Mouse (Mus musculus) retina, adult 2 months (tissue): ENCODE measurements around the gene Fgfr2.
"Not testable (repeated sequence)": the region's sequence is repeated elsewhere in the genome, so short reads cannot be mapped to it uniquely, and the experiment has no call there.

Experiments used
- DNase-seq: peaks from one replicate; pipeline ENCODE4 v3.0.0-alpha.2; 2012; ENCODE audit warnings: low read depth, low spot score

The Fgfr2 gene

DNA sequence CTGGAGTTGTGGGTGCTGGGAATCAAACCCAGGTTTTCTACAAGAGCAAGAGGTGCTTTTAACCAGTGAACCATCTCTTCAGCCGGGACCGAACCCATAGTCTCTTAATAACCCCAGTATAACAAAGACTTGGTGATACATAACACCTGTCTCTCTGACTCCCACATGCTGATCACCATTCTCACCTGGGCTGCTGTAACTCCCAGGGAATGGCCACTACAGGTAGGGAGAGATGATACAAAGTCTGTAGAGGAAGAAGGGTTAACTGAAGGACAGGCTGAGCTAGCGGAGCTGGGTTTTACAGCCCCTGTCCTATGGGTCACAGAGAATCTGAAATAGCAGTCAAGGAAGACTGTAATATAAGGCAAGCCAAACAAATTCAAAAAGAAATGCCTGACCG, 2580.0 kb downstream of the Fgfr2 start:
- DNase-seq = no peak

DNA sequence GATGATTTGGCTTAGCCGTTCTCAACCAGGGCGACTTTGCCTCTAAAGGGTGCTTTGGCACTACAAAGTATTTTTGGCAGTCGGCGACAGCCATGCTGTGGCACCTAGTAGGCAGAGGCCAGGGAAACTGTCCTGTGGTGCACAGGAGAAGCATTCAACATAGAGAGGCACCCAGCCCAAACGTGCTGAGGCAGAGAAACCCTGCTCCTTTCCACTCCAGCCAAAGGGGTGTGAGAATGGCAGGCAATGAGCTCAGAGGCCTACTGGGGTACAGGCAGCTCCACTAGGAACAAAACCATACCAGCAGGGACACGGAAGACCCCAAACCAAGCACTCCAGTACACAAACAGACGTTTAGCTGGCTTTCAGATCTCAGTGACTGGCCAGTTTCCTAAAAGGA, 2583.0 kb downstream of the Fgfr2 start:
- DNase-seq = no peak

DNA sequence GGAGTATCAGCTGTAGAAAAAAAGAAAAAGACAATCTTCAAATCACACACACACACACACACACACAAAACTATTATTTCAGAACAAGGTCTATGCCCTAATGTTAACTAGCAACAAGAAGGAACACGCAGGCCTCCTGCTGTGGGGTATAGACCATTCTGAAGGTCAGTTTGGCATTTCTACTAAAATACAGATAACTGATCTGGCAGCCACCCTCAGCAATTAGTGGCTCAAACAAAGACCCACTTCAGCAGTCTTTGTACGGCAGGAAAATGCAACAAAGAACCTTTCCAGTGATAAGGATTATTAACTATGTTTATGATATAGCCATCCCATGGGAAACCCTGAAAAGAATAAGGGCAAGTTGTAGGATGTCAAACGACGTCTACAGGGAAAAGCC, 2586.1 kb downstream of the Fgfr2 start:
- no peak for DNase-seq

DNA sequence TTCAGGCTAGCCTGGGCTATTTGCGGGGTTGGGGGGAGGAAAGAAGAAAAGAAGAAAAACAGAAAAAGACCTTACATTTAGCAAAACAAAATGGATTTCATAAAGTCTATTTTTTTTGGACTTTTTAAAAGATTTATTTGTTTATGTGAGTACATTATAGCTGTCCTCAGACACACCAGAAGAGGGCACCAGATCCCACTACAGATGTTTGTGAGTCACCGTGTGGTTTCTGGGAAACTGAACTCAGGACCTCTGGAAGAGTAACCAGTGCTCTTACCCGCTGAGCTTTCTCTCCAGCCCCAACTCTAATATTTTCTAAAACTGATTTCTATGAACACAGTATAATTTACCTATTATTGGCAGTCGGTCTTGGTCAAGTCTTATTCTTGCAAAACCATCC, 2588.0 kb downstream of the Fgfr2 start:
- no peak for DNase-seq

DNA sequence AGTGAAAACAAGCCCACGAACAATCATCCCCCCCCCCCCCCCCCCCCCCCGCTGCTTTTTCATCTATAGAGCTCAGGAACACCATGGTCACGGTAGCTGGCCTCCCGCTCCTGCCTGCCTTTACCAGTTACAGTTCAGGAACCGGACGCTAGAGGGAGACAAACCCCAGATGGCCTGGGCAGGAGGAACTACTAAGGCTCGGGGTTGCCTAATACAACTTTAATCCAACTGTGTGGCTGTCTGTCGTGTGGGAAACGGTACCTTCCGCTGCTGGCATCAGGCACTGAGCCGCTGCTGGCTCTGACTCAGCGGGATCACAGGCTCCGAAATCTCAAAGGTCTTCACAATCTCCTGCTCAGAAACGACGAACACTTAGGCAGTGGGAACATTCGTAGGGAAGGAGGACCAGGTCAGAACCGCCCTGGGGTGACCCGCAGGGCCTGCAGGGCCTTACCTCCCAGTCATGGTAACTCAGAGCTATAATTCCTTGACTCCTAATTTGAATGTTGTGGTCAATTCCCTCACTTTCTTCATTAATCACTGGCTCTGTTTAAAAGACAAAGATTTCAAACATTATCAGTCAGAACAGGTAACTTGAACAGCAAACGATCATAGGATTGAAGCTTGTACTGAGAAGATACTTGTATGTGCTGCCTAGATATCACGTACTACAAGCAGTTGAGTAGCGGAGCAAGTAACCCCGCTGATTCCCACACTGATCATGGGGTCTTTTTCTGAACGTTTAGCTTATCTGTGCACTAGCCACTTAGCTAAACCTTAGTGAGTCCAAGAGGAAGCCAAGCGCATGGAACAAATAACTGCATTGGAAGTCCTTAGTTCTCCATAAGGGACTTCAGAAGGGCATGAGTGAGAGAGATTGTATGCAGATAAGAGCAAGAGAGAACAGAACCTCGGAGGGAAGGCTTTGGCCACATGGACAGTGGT, 2589.6 kb downstream of the Fgfr2 start:
- peak; percentile 78 for DNase-seq

DNA sequence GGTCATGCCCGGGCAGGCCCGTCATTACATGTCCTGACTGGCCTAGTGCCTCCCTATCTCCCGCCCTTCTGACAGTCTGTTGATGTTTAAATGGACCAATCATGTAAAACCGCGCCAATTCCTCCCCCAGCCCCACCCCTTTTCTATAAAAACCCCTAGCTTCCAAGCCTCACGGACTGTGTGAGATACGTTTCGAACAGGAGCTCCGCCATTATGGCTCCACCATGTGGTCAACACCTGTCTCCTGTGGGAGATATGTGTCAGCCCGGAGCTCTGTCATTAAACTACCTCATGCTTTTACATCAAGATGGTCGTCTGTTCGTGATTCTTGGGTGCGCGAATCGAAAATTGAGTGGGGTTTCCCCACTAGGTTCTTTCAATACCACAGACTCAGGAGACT, 2592.0 kb downstream of the Fgfr2 start:
- not testable (repeated sequence) for DNase-seq

DNA sequence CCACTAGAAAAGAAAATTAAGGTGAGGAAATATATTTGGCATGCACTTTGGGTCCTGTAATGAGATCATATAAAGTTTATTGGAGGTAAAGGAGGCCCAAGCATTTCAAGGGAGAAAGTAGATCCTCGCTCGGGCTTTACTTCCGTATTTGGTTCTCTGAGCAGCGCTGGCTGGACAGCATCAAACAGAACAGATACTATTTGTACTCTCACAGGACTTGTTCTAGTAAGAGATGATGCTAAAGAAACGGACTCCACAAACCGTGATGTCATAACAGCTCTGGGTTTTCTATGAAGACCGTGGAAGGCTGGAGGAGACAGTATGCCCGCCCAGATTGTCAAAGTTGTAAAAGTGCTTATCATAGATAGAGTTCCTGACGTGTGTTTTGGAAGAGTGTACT, 2595.8 kb downstream of the Fgfr2 start:
- DNase-seq = no peak

DNA sequence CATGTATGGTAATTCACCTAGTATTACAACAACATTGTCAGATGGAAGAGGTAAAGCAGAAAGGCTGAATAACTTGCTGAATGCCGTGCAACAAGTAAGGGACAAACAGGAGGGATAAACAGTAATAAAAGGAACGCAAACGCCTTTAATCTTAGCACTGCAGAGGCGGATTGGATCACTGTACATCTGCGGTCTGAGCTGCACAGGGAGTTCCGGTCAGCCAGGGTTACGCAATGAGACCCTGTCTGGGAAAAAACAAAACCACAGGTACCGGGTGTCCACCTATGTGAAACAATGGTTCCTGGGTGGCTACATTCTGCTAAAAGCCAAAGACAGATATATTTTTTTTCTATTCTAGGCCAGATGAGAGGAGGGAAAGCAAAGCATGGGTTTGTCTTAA, 2599.7 kb downstream of the Fgfr2 start:
- DNase-seq = no peak

DNA sequence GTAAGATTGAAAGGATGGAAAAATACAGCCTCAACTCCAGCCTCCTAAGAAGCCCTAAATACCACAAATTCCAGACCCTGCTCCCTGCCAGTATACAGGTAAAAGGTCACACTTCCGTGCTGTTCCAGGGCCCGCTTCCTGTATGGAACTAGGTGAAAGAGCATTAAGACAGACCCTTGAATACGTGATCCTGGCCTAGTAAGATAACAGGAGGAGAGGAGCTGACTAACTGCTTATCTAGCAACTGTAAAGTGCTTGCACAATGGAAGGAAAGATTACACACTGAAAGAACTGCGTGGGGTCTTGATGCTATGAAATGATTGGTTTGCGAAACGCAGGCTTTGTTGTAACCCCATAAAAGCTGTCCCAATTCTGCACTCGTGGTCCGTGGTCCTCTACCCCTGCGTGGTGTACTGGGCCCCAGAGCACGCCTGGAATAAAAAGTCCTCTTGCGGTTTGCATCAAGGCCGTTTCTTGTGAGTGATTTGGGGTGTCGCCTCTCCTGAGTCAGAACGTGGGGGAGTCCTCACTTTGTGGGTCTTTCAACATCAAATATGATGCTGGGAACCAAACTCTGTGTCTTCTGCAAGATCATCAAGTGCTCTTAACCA, 2602.2 kb downstream of the Fgfr2 start:
- DNase-seq = no peak

DNA sequence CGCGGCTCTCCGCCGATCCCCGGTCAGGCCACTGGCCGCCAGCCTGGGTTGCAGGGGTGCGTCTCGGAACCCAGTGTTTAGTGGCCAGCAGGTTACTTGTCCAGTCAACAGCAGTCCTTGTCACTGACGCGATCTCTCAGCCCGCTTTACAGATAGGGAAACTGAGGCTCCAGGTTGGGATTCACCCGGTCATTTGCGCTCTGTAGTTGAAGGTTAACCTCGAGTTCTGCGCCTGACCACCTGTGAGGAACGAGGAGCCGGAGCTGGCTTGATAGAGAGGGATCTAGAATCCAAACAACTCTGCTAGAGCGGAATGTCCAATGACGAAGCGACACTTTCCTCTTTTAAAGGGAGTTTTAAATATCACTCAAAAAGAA, 2603.1 kb downstream of the Fgfr2 start, which contains the start of gene Ate1:
Gene Ate1 (minus strand): TSS at position 321 of the 377 bp plus-strand sequence.
- DNase-seq = no peak

DNA sequence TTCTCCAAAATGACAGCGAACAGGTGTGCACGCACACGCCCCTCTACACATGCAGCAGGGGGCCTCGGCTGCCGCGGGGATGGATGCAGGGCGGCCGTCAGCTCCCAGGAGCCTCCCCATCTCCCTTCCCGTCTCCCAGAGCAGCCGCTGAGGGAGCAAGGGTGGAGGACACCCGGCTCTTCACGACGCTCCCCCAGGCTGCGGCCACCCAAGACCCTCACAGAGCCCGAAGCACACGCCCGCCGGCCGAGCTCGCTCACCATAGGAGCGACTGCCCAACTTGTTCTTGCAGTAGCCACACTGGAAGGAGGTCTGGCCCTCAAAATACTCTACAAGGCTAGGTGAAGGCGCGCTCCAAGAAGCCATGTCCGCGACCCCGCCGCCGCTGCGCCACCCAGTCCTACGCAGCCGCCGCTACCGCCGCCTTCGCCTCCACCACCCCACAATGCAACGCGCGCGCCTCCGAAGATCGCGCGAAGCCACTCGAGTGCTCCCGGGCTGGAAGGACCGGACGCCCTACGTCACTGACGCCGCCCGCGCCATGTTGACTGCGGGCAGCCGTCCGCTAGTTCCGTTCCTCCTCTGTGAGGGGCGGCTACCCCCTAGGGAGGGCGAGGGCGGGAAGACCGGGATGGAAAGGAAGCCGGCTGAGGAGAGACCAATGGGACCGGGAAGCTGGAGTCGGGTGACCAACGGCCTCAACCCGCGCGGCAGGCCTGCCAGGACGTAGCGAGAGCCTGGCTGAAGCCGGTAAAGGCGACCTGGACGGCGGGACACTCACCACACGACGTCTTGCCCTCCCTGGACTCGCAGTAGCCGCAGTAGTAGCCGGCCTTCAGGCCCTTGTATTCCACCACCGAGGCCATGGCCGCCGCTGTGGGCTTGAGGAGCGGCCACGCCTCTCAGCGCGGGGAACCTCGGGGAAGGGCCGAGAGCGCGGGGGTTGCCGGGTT, 2603.8 kb downstream of the Fgfr2 start:
- peak; percentile 86 for DNase-seq

DNA sequence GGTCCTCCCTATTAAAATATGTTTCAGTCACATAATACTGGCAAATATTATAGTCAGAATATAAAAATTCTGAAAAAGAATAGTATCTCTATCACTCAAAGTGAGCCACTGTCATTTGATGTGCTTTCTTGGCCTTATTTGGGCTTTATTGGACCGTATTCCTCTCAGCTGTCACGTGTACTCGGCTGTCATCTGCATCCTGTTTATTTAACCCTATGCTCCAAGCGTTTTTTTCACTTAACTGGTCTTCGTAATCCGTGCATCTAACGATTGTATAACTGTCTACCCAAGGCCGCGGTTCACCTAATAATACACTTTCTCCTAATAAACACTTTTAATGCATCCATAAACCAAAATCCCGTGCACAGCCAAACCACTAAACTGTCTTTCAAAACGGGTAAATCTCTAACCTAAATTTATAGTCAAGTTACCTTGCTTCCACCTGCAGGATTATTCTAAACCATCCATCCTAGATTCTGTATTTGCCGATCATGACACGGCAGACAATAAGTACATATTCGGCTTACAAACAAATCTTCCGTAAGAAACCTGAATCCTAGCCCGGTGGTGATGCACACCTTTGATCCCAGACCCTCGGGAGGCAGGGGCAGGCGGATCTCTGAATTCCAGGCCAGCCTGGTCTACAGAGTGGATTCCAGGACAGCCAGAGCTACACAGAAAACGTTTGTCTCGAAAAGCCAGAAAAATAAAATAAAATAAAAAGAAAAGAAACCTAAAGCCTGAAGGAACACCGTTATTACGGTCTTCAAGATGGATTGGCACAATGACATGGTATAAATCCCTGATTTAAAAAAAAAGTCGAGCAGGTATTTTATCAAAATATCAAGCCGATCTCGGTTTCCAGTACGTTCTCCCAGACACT, 2604.7 kb downstream of the Fgfr2 start:
- DNase-seq = no peak

DNA sequence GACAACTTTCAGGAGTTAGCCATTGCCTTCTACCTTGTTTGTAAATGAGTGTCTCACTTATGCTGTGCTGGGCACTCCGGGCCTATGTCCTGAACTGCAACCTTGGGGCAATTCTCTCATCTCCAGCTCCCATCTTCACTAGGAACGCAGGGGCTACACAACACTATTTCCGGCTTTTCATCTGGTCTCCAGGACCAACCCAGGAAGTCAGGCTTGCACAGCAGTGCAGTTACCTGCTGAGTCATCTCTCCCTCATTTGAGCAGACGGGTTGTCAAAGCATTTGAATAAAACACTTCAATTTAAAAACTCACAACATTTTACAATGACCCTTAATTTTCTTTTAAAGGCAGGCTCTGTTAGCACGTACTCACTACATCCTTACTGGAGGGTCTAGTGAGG, 2612.9 kb downstream of the Fgfr2 start:
- no peak for DNase-seq

DNA sequence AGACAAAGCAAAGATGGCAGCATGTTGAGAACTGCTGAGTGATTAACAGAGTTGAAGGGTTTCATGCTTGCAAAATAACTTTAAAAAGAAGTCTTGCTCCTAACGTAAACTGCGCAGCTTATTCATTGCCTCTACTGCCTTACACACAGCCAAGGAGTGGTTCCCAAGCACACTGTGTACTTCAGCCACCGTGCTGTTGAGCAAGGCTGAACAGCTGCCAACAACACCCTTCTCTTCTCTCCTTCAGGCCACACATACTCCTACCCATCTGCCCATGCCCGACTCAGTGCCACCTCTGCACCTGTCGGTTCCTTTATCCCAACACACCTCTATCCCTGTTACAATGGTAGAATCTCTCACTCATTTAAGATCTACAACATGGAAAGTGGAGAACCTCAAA, 2620.1 kb downstream of the Fgfr2 start:
- no peak for DNase-seq

DNA sequence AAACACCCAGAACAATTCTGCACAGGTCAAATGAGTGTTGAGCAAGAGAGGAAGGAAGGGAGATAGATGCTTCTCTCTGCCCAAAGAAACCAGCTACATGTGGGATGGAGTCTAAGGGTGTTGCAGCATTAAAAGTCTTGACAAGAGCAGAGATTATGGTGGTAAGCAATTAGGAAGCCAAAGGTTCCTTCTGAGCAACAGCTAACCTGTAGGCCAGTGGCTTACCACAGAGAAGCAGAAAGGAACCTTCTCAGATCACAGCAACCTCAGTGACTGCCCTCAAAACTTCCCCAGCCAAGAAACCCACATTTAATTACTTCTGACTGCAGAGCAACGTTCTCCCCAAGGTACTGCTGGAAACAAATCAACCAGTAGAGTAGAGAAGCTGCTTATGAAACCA, 2621.7 kb downstream of the Fgfr2 start:
- no peak for DNase-seq

DNA sequence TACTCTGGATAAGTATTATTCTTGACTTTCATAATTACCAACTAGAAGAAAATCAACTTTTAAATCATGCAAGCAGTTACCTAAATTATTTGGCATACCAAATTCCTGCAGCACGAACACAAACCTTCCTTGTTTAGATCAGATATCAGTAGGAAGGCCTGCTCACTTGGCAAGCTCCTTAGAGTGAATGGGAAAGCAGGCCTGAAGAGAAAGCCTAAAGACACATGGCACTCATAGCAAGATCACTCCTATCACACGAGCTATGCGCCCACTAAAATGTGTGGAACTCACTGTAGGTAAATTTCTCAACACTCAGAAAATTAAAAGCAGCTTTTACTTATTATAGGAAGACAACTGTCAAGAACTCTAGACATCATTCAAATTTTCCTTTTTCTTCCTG, 2629.8 kb downstream of the Fgfr2 start:
- DNase-seq = no peak

DNA sequence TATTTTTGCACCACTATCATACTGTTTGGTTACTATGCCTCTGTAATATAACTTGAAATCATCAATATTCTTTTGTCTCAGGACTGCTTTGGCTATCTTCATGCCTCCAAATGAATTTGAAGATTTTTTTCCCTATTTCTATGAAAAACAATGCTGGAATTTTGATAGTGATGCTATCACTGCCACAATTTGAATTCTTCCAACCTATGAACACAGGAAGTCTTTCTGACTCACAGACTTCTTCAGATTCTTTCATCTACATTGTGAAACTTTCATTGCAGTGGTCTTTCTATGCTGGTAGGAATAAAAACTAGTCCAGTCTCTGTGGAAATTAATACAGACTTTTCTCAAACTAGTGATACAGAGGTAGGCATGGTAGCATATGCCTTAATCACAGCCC, 2631.1 kb downstream of the Fgfr2 start:
- no peak for DNase-seq

DNA sequence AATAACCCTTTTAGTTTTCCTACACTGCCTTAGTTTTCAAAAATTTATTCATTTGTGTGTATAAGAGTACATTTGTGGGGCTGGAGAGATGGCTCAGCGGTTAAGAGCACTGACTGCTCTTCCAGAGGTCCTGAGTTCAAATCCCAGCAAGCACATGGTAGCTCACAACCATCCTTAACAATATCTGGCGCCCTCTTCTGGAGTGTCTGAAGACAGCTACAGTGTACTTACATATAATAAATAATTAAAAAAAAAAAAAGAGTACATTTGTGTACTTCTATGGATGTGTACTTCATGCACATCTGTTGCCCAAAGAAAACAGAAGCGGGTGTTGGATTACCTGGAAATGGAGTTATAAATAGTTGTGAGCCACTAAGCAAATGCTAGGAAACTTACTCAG, 2644.1 kb downstream of the Fgfr2 start:
- not testable (repeated sequence) for DNase-seq

DNA sequence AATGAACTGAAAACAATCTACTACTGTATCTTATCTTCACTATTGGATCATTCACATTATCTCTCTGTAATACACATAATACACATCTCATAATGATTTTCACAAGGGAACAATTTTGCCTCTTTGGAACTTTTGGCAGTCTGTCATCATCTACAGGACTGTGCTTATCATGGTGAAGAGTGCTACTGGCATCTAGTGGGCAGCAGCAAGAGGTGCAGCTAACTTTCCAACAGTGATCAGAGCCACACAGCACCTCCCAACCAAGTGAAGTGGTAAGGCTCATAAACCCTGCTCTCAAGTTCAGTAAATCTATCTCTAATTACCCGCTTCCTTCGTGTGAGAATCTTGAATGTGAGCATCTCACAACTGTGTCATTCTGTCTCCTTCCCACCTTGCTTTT, 2647.2 kb downstream of the Fgfr2 start:
- DNase-seq = peak; percentile 11

DNA sequence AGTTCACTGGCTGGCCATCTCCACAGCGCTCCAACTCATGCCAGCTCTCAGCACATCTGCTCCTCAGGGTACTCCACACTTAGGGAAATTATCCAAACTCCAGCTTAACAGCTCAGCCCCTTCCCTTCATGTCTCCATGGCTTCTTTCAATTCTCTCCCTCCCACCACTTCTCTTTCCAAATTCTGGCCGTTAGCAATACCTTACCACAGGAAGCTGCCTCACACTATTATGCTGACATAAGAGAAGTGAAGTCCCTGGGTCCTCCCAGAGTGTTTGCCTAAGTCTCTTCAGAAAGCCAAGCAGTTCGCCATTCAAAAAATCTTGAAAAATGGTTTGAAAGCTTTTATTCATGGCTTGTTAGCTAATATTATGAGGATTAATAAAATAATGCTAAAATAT, 2649.3 kb downstream of the Fgfr2 start:
- DNase-seq = no peak

DNA sequence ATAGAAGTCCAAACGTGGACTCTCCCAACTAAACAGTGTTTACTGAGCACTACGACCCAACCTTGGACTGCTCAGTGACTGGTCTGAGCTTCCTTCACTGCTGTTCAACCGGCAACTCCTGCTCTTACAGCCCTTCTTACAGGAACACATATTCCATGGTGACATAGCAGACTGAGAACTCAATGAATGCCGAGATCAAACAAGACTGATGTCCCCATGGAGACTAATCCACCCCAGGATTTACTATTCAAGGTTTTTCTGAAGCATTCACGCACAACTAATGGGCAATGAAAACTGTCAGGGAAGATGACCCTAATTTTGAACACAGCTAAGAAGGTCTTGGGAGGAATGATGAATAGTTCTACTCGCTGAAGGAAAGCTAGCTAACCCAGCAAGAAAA, 2650.5 kb downstream of the Fgfr2 start:
- DNase-seq = no peak
